Mouse (Mus musculus) CD4-positive, CD25-positive, alpha-beta regulatory T cell (primary cell): ENCODE data around the gene Tmem269. TPM values are rescaled to one million over a fixed set of nuclear protein-coding genes. Genes with fewer than 3 reads are reported as not detected.

Source experiments
- polyA plus RNA-seq: library from polyadenylated mRNA; unstranded; fragments of 100-300 nt; shearing (Covaris generic); gene quantifications from one replicate; pipeline ENCODE4 v1.2.1, GENCODE M21; 2017

The Tmem269 gene
- 0.73 TPM for polyA plus RNA-seq

DNA sequence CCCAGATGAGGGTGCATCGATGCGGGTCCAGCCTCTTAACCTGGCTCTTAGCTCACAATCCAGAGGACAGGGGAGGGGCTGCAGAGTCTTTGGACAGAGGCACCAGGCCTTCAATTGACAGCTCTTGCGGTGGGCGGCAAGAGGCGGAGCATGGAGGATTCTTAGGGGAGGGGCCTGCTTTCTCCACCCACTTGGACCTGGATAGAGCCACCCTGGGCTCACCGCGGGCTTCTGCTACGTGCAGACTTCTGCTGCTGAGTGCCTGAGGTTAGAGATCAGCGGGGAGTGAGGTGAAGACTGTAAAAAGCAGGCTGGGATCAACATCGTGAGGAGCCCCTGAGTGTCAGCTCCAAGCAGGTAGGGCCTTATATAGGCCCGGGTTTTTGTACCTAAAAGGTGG, at the start of gene Tmem269:
TSS of gene Tmem269 (minus strand) at position 49 of the 400 bp plus-strand sequence.

GRCm38 (mm10) chr4:119255351-119255750, 37.3 kb upstream of the Tmem269 start, which contains the start of gene Cldn19:
Gene Cldn19 (plus strand): TSS chr4:119255414.

DNA sequence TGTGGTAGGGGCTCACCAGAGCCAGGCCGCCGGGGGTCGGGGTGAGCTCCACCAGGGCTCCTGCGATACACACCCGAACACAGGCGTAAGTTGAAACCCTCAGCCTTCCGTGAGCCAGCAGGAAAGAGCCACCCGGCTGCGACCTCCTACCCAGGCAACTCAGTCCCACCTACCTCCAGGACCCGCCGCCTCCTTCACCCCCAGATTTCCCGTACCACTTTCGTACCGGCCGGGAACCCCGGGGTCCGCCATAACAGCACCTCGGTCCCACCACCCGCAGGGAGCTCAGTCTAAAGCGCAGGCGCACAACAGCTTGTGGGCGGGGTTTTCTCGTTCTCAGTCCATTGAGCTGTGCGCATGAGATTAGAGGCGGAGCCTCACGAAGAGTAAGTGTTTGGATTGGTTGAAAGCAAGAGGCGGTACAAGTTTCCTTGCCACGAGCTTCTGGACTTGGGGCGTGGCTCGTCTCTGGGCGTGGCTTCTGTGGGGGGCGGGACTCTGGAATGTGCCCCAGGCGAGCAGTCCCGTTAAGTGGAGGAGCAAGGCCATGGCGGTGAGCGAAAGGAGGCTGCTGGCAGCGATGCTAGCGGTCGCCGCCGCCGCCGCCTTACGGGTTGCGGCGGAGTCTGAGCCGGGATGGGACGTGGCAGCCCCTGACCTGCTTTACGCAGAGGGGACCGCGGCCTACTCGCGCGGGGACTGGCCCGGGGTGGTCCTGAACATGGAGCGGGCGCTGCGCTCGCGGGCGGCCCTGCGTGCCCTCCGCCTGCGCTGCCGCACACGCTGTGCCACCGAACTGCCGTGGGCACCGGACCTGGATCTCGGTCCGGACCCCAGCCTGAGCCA, 14.6 kb upstream of the Tmem269 start, which contains the start of the genes AU022252 and P3h1:
TSS of gene AU022252 (minus strand) at position 303 of the 846 bp plus-strand sequence.
TSS of gene P3h1 (plus strand) at position 506 of the 846 bp plus-strand sequence.

GRCm38 (mm10) chr4:119194909-119195581, 23.0 kb downstream of the Tmem269 start, which contains the start of gene Svbp:
Gene Svbp (plus strand): TSS chr4:119195306.

DNA sequence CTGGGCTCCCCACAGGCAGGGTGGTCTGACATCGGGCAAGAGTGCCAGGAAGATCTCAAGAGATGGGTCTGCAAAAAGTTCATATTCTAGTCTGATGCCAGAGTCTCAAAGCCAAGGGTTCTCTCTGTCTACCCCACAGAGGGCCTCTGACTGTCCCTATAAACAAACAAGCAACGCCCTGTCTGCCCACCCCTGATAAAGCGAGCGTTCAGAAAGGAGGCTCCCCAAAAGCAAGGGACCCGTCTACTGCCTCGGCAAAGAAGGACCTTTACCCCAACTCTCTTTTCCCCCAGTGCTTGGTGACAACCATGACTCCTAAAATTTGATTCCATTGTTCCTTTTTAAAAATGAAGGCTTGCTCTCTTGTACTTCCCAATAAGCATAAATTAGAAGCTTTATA, 28.2 kb downstream of the Tmem269 start, which contains the start of gene Ermap:
TSS of gene Ermap (minus strand) at position 148 of the 400 bp plus-strand sequence.

GRCm38 (mm10) chr4:119173851-119174453, 44.1 kb downstream of the Tmem269 start, which contains the start of gene Zfp691:
Gene Zfp691 (minus strand): TSS chr4:119174195.

Other genes starting within 250 kb of the Tmem269 start
- gene Slc2a1, start 109.5 kb downstream of the Tmem269 start, polyA plus RNA-seq, result 54.3 TPM
- gene Zfp691, start 44.0 kb downstream of the Tmem269 start, polyA plus RNA-seq, result 2.1 TPM
- gene Ermap, start 28.2 kb downstream of the Tmem269 start, polyA plus RNA-seq, result 0.53 TPM
- 67.0 TPM for gene Svbp, start 22.9 kb downstream of the Tmem269 start, polyA plus RNA-seq
- 16.7 TPM for gene AU022252, start 14.5 kb upstream of the Tmem269 start, polyA plus RNA-seq
- gene P3h1, start 14.7 kb upstream of the Tmem269 start, polyA plus RNA-seq, result 3.9 TPM
- not detected for gene Cldn19, start 37.2 kb upstream of the Tmem269 start, polyA plus RNA-seq
- gene Ybx1, start 76.4 kb upstream of the Tmem269 start, polyA plus RNA-seq, result 478 TPM
- gene Ppih, start 102.3 kb upstream of the Tmem269 start, polyA plus RNA-seq, result 47.9 TPM
- 7.9 TPM for gene Ccdc30, start 197.3 kb upstream of the Tmem269 start, polyA plus RNA-seq
- 61.3 TPM for gene Ppcs, start 204.2 kb upstream of the Tmem269 start, polyA plus RNA-seq
- 0.78 TPM for gene Zmynd12, start 204.6 kb upstream of the Tmem269 start, polyA plus RNA-seq